Mouse (Mus musculus) testis, adult 2 months (tissue): Measurements from ENCODE around the gene Cyb5rl.

Experiments used
- CTCF ChIP-seq: fragments of 200-500 bp; IDR thresholded peaks from 2 replicates; pipeline ENCODE4 v1.5.1; 2012; ENCODE audit warnings: low read depth, mild to moderate bottlenecking, inconsistent platforms, low read length, moderate library complexity; ENCODE audit not compliant: control insufficient read depth, insufficient read depth, insufficient replicate concordance
- POLR2A ChIP-seq: fragments of 200-500 bp; IDR thresholded peaks from 2 replicates; pipeline ENCODE4 v1.6.1; 2012; ENCODE audit warnings: low read depth, mild to moderate bottlenecking, inconsistent platforms, low read length, moderate library complexity; ENCODE audit not compliant: control insufficient read depth

DNA sequence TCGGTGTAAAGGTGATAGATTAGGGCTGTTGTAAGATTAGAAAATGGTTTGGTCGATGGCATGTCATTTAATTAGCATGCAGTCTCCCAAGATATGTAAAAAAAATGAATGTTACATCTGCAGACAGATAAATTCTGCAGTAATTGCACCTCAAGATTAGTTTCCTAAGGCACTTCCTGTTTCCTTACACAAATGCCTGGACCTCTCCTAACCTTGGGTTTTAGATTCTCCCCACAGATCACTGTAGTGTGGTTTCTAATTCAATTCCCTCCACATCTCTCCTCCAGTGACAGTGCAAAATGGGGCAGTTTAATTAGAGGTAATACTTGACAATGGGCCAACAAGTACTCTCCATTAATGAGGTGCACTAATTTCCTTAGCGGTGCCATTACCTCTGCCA is 3.6 kb upstream of the Cyb5rl start:
- TF ChIP-seq CTCF (no peak), POLR2A (no peak)
